Mouse (Mus musculus) left cerebral cortex, postnatal 14 days (tissue): ENCODE measurements around the gene Boc. TPM values are rescaled to one million over a fixed set of nuclear protein-coding genes. Genes with fewer than 3 reads are reported as not detected.

ENCODE experiments used
- DNase-seq, 2 experiments: peaks; one replicate each; pipeline ENCODE4 v3.0.0; 2021 to 2022; ENCODE audit warnings: low spot score in 2 of 2, mixed read lengths in 1 of 2
- intact Hi-C: fragments of 180-260 bp; cut with DNase I; formaldehyde crosslinking; loops from one replicate; pipeline ENCODE4 v1.15.1; 2025
- total RNA-seq, 2 experiments: library from RNA; stranded (reverse); gene quantifications; 2 replicates each; pipeline ENCODE4 v1.2.3; 2021

Boc gene
- total RNA-seq, 2 experiments from 2014 or later = 19.5 to 23.9 TPM

- intact Hi-C loops = loop anchor here (5.0 kb wide), 1 partner anchor 64 kb away; no protein-coding TSS in a partner anchor
- no peak for DNase-seq
Observed at GRCm38 (mm10) chr16:44555791-44556709, 2.6 kb downstream of the Boc start.

GRCm38 (mm10) chr16:44553861-44554260 is 4.8 kb downstream of the Boc start:
- intact Hi-C loops = no loop called here
- no peak for DNase-seq

- DNase-seq = no peak
- intact Hi-C loops = no loop called here
Observed at GRCm38 (mm10) chr16:44552726-44553125, 6.0 kb downstream of the Boc start.

GRCm38 (mm10) chr16:44552036-44552435 is 6.7 kb downstream of the Boc start:
- no peak for DNase-seq
- intact Hi-C loops = no loop called here

- intact Hi-C loops = no loop called here
- DNase-seq = no peak
Observed at GRCm38 (mm10) chr16:44551491-44551890, 7.2 kb downstream of the Boc start.

GRCm38 (mm10) chr16:44550843-44551242 is 7.9 kb downstream of the Boc start:
- intact Hi-C loops = no loop called here
- DNase-seq = no peak

- no peak for DNase-seq
- intact Hi-C loops = no loop called here
Observed at GRCm38 (mm10) chr16:44549867-44550679, 8.6 kb downstream of the Boc start.

- no peak for DNase-seq
- intact Hi-C loops = no loop called here
Observed at GRCm38 (mm10) chr16:44549381-44549780, 9.3 kb downstream of the Boc start.

GRCm38 (mm10) chr16:44547976-44548375 is 10.7 kb downstream of the Boc start:
- no peak for DNase-seq
- intact Hi-C loops = no loop called here

GRCm38 (mm10) chr16:44546831-44547230 is 11.9 kb downstream of the Boc start:
- no peak for DNase-seq

GRCm38 (mm10) chr16:44545939-44546338 is 12.8 kb downstream of the Boc start:
- intact Hi-C loops = no loop called here
- no peak for DNase-seq

More at GRCm38 (mm10) chr16:44546831-44547230, 11.9 kb downstream of the Boc start:
- intact Hi-C loops = no loop called here

GRCm38 (mm10) chr16:44545153-44545552 is 13.5 kb downstream of the Boc start:
- no peak for DNase-seq
- intact Hi-C loops = no loop called here

GRCm38 (mm10) chr16:44543098-44543497 is 15.6 kb downstream of the Boc start:
- DNase-seq = no peak
- intact Hi-C loops = no loop called here

- intact Hi-C loops = no loop called here
- no peak for DNase-seq
Observed at GRCm38 (mm10) chr16:44542029-44542690, 16.5 kb downstream of the Boc start.

- intact Hi-C loops = no loop called here
- no peak for DNase-seq
Observed at GRCm38 (mm10) chr16:44539611-44540010, 19.1 kb downstream of the Boc start.

GRCm38 (mm10) chr16:44538401-44539395 is 20.0 kb downstream of the Boc start:
- intact Hi-C loops = no loop called here
- no peak for DNase-seq

- intact Hi-C loops = no loop called here
- no peak for DNase-seq
Observed at GRCm38 (mm10) chr16:44534122-44534521, 24.6 kb downstream of the Boc start.

GRCm38 (mm10) chr16:44533522-44533921 is 25.2 kb downstream of the Boc start:
- intact Hi-C loops = no loop called here
- no peak for DNase-seq

- intact Hi-C loops = no loop called here
Observed at GRCm38 (mm10) chr16:44532851-44533250, 25.8 kb downstream of the Boc start.

More at GRCm38 (mm10) chr16:44532851-44533250, 25.8 kb downstream of the Boc start:
- DNase-seq = no peak
